Mouse (Mus musculus) megakaryocyte, embryonic 14.5 days (primary cell): ENCODE results near the gene Slc44a1.

ENCODE experiments used
- FLI1 ChIP-seq: IDR thresholded peaks from 2 replicates; pipeline ENCODE4 v1.6.1; 2012; ENCODE audit warnings: low read length, inconsistent platforms, mixed read lengths
- GATA1 ChIP-seq: IDR thresholded peaks from 3 replicates; pipeline ENCODE4 v1.6.1; 2012; ENCODE audit warnings: mixed read lengths, low read length, inconsistent platforms, borderline replicate concordance

DNA sequence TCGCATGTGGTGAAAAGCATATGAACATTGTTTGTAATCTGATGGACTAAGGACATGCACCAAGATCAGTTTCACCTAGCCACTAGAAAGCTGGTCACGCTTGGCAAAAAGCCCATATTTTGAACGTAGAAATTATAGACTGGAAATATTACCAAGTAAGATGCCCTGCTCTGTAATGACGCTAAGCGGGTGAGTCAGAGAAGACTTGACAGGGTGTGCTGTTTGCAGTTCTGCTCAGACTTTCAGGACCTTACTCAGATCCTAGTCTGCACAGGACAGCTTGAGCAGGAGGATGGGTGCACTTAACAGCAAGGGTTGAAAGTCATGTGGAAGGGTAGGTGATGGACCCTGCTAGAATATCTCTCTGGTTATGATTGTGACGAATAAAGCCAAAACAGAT is 85.3 kb downstream of the Slc44a1 start:
- TF ChIP-seq GATA1 (no peak), FLI1 (no peak)
